Mouse (Mus musculus) small intestine, adult 2 months (tissue): ENCODE results near the gene Alg5.

Source experiments
- CTCF ChIP-seq: fragments of 200-500 bp; IDR thresholded peaks from 2 replicates; pipeline ENCODE4 v1.5.1; 2012; ENCODE audit warnings: low read depth, mild to moderate bottlenecking, control low read depth, inconsistent platforms, low read length, moderate library complexity, mixed read lengths; ENCODE audit not compliant: insufficient replicate concordance, insufficient read length; ENCODE audit errors: extremely low read depth
- POLR2A ChIP-seq: fragments of 200-500 bp; IDR thresholded peaks from 2 replicates; pipeline ENCODE4 v1.6.1; 2012; ENCODE audit warnings: low read depth, mild to moderate bottlenecking, control low read depth, inconsistent platforms, low read length, moderate library complexity

- TF ChIP-seq POLR2A: no peak
- TF ChIP-seq CTCF: no peak
Observed at GRCm38 (mm10) chr3:54766811-54767210, 31.5 kb downstream of the Alg5 start.
